Mouse (Mus musculus) lung, embryonic 16.5 days (tissue): ENCODE measurements around the gene Sppl2b. TPM values are rescaled to one million over a fixed set of nuclear protein-coding genes. Genes with fewer than 3 reads are reported as not detected.

Source experiments
- ATAC-seq: fragments of 200-750 bp; cut with Nextera tagmentation; 2 replicates; pipeline ENCODE4 v1.8.0; 2017; ENCODE audit warnings: low read depth, mild to moderate bottlenecking, moderate library complexity
- H3K27ac ChIP-seq: fragments of 300-500 bp; sonication (generic); 2 replicates; pipeline ENCODE4 v1.5.1; 2014; ENCODE audit warnings: mild to moderate bottlenecking, control low read depth, low read length
- H3K27me3 ChIP-seq: fragments of 300-500 bp; sonication (generic); 2 replicates; pipeline ENCODE4 v1.6.1; 2014; ENCODE audit warnings: low read depth, low read length, mixed read lengths; ENCODE audit not compliant: control insufficient read depth, insufficient read depth
- H3K36me3 ChIP-seq: fragments of 300-500 bp; sonication (generic); 2 replicates; pipeline ENCODE4 v1.6.1; 2014; ENCODE audit warnings: low read length; ENCODE audit not compliant: control insufficient read depth, insufficient read depth
- H3K4me1 ChIP-seq: fragments of 300-500 bp; sonication (generic); replicated peaks from 2 replicates; pipeline ENCODE4 v1.6.1; 2014; ENCODE audit warnings: low read length, mixed read lengths; ENCODE audit not compliant: control insufficient read depth, insufficient read depth
- H3K4me2 ChIP-seq: fragments of 300-500 bp; sonication (generic); 2 replicates; pipeline ENCODE4 v1.6.1; 2014; ENCODE audit warnings: low read depth, low read length, control low read depth
- H3K4me3 ChIP-seq: fragments of 300-500 bp; sonication (generic); 2 replicates; pipeline ENCODE4 v1.5.1; 2014; ENCODE audit warnings: mild to moderate bottlenecking, low read length, control low read depth
- H3K9ac ChIP-seq: fragments of 300-500 bp; sonication (generic); 2 replicates; pipeline ENCODE4 v1.6.1; 2014; ENCODE audit warnings: low read length, control low read depth
- H3K9me3 ChIP-seq: fragments of 300-500 bp; sonication (generic); 2 replicates; pipeline ENCODE4 v1.6.1; 2016; ENCODE audit warnings: low read length; ENCODE audit not compliant: control insufficient read depth
- WGBS: fragments of 180-500 bp; shearing (Covaris S2); extraction: QIAGEN DNeasy Blood & Tissue Kit; methylation state at CpG from one replicate; pipeline ENCODE4 v1.1.7; 2014; 5-methylcytosine and 5-hydroxymethylcytosine counted together
- polyA plus RNA-seq: library from polyadenylated mRNA; unstranded; fragments of >200 nt; fragmentation: Nextera tagmentation; extraction: Ambion mirVana; gene quantifications from 2 replicates; pipeline ENCODE4 v1.2.1, GENCODE M21; 2015

Sppl2b gene
- polyA plus RNA-seq, 1 experiment from 2014 or later = 43.2 TPM

- WGBS = 93% methylated on average over 22 of the region's 22 CpGs
- H3K4me3 ChIP-seq = no peak overlapping the region
- ATAC-seq = no peak
- no peaks in the 10 kb centered on the region for H3K27me3 ChIP-seq
- no peak overlapping the region for H3K4me2 ChIP-seq
- H3K9me3 ChIP-seq = no peaks in the 10 kb centered on the region
- no peaks in the 10 kb centered on the region for H3K4me1 ChIP-seq
- H3K36me3 ChIP-seq = peaks cover 26% of the 10 kb centered on the region
- no peak overlapping the region for H3K27ac ChIP-seq
- H3K9ac ChIP-seq = no peak overlapping the region
These were observed 54.5 kb downstream of the Sppl2b start for GRCm38 (mm10) chr10:80909375-80910162.

- ATAC-seq = no peak
- H3K4me2 ChIP-seq = no peak overlapping the region
- no peaks in the 10 kb centered on the region for H3K27me3 ChIP-seq
- H3K27ac ChIP-seq = no peak overlapping the region
- H3K36me3 ChIP-seq = peaks cover 20% of the 10 kb centered on the region
- H3K9ac ChIP-seq = no peak overlapping the region
- H3K4me1 ChIP-seq = peaks cover 5% of the 10 kb centered on the region; the same call in 1 of the 2 replicates
- H3K4me3 ChIP-seq = no peak overlapping the region
- WGBS = 94% methylated on average over 4 of the region's 4 CpGs
- no peaks in the 10 kb centered on the region for H3K9me3 ChIP-seq
These were observed 56.3 kb downstream of the Sppl2b start for GRCm38 (mm10) chr10:80911354-80911753.

GRCm38 (mm10) chr10:80911891-80912290 lies 56.8 kb downstream of the Sppl2b start:
- no peak for ATAC-seq
- Histone ChIP-seq H3K4me3 (no peak overlapping the region), H3K4me1 (peaks cover 9% of the 10 kb centered on the region; the same call in 1 of the 2 replicates), H3K27ac (no peak overlapping the region), H3K9me3 (no peaks in the 10 kb centered on the region), H3K4me2 (no peak overlapping the region), H3K36me3 (peaks cover 20% of the 10 kb centered on the region), H3K27me3 (no peaks in the 10 kb centered on the region), H3K9ac (no peak overlapping the region)

GRCm38 (mm10) chr10:80913364-80914011 lies 58.4 kb downstream of the Sppl2b start:
- Histone ChIP-seq H3K9me3 (no peaks in the 10 kb centered on the region), H3K4me3 (no peak overlapping the region), H3K9ac (no peak overlapping the region), H3K4me2 (no peak overlapping the region), H3K4me1 (peaks cover 18% of the 10 kb centered on the region), H3K27ac (no peak overlapping the region), H3K27me3 (no peaks in the 10 kb centered on the region), H3K36me3 (peaks cover 13% of the 10 kb centered on the region)
- WGBS = 88% methylated on average over 7 of the region's 8 CpGs
- no peak for ATAC-seq

GRCm38 (mm10) chr10:80914253-80914656 lies 59.2 kb downstream of the Sppl2b start:
- Histone ChIP-seq H3K4me1 (peaks cover 19% of the 10 kb centered on the region), H3K4me3 (no peak overlapping the region), H3K9me3 (no peaks in the 10 kb centered on the region), H3K9ac (no peak overlapping the region), H3K27me3 (no peaks in the 10 kb centered on the region), H3K27ac (no peak overlapping the region), H3K4me2 (no peak overlapping the region), H3K36me3 (peaks cover 10% of the 10 kb centered on the region)
- ATAC-seq = no peak
- WGBS = 76% methylated on average over 5 of the region's 5 CpGs

GRCm38 (mm10) chr10:80915260-80915659 lies 60.2 kb downstream of the Sppl2b start:
- WGBS = 74% methylated on average over 2 of the region's 2 CpGs
- no peak overlapping the region for H3K4me2 ChIP-seq
- H3K36me3 ChIP-seq = peaks cover 3% of the 10 kb centered on the region; the same call in 1 of the 2 replicates
- no peak overlapping the region for H3K4me3 ChIP-seq
- H3K27ac ChIP-seq = no peak overlapping the region
- H3K9me3 ChIP-seq = no peaks in the 10 kb centered on the region
- H3K9ac ChIP-seq = no peak overlapping the region
- H3K4me1 ChIP-seq = peaks cover 19% of the 10 kb centered on the region
- no peaks in the 10 kb centered on the region for H3K27me3 ChIP-seq
- no peak for ATAC-seq

- H3K36me3 ChIP-seq = peaks cover 3% of the 10 kb centered on the region; the same call in 1 of the 2 replicates
- 66% methylated on average over 4 of the region's 4 CpGs for WGBS
- ATAC-seq = no peak
- H3K4me3 ChIP-seq = no peak overlapping the region
- no peak overlapping the region for H3K9ac ChIP-seq
- no peak overlapping the region for H3K27ac ChIP-seq
- H3K9me3 ChIP-seq = no peaks in the 10 kb centered on the region
- H3K4me1 ChIP-seq = peaks cover 19% of the 10 kb centered on the region
- no peak overlapping the region for H3K4me2 ChIP-seq
- H3K27me3 ChIP-seq = no peaks in the 10 kb centered on the region
These were observed 60.7 kb downstream of the Sppl2b start for GRCm38 (mm10) chr10:80915736-80916135.

GRCm38 (mm10) chr10:80917336-80917778 lies 62.3 kb downstream of the Sppl2b start:
- Histone ChIP-seq H3K9me3 (no peaks in the 10 kb centered on the region), H3K27me3 (no peaks in the 10 kb centered on the region), H3K4me3 (peak overlapping the region; percentile 96), H3K27ac (peak overlapping the region; percentile 59), H3K4me2 (peak overlapping the region; percentile 97), H3K9ac (peak overlapping the region; percentile 92), H3K4me1 (peaks cover 25% of the 10 kb centered on the region), H3K36me3 (no peaks in the 10 kb centered on the region; the same call in 1 of the 2 replicates)
- ATAC-seq = peak; percentile 38
- WGBS = 2% methylated on average over 15 of the region's 15 CpGs

GRCm38 (mm10) chr10:80917779-80918434 lies 62.8 kb downstream of the Sppl2b start, which contains the start of gene Lmnb2:
TSS of gene Lmnb2 (minus strand) at chr10:80918245.
- H3K9me3 ChIP-seq = no peaks in the 10 kb centered on the region
- no peaks in the 10 kb centered on the region; the same call in 1 of the 2 replicates for H3K36me3 ChIP-seq
- H3K4me3 ChIP-seq = peak within 1 kb of the TSS; percentile 96
- H3K4me1 ChIP-seq = peaks cover 25% of the 10 kb centered on the region
- under 1% methylated on average over 57 of the region's 61 CpGs for WGBS
- H3K27me3 ChIP-seq = no peaks in the 10 kb centered on the region
- ATAC-seq = peak; percentile 67
- peak within 1 kb of the TSS; percentile 59 for H3K27ac ChIP-seq
- H3K9ac ChIP-seq = peak within 1 kb of the TSS; percentile 92
- peak within 1 kb of the TSS; percentile 97 for H3K4me2 ChIP-seq
